Mouse (Mus musculus) thymus, postnatal 14 days (tissue): Measurements from ENCODE around the gene Rcsd1.
A peak's percentile ranks its signal among the peaks of the same experiment; 100 is the strongest.
"Not testable (repeated sequence)": the region's sequence is repeated elsewhere in the genome, so short reads cannot be mapped to it uniquely, and the experiment has no call there.

Source experiments
- DNase-seq: peaks from one replicate; pipeline ENCODE4 v3.0.0; 2021

Rcsd1 gene

GRCm38 (mm10) chr1:165689845-165690244 is 19.7 kb downstream of the Rcsd1 start:
- DNase-seq: no peak

- no peak for DNase-seq
These were observed 21.7 kb downstream of the Rcsd1 start for GRCm38 (mm10) chr1:165687861-165688260.

- no peak for DNase-seq
These were observed 22.6 kb downstream of the Rcsd1 start for GRCm38 (mm10) chr1:165686963-165687362.

GRCm38 (mm10) chr1:165686349-165686748 is 23.2 kb downstream of the Rcsd1 start:
- DNase-seq: no peak

GRCm38 (mm10) chr1:165684261-165685203 is 25.0 kb downstream of the Rcsd1 start:
- DNase-seq: no peak

- DNase-seq: no peak
These were observed 27.3 kb downstream of the Rcsd1 start for GRCm38 (mm10) chr1:165682056-165682853.

- DNase-seq: peak; percentile 39
These were observed 28.3 kb downstream of the Rcsd1 start for GRCm38 (mm10) chr1:165681045-165681794.

- not testable (repeated sequence) for DNase-seq
These were observed 29.5 kb downstream of the Rcsd1 start for GRCm38 (mm10) chr1:165680086-165680485.

- no peak for DNase-seq
These were observed 29.9 kb downstream of the Rcsd1 start for GRCm38 (mm10) chr1:165679618-165679997.

- peak; percentile 36 for DNase-seq
These were observed 30.5 kb downstream of the Rcsd1 start for GRCm38 (mm10) chr1:165678861-165679617.

- no peak for DNase-seq
These were observed 32.0 kb downstream of the Rcsd1 start for GRCm38 (mm10) chr1:165677558-165677957.

- no peak for DNase-seq
These were observed 32.6 kb downstream of the Rcsd1 start for GRCm38 (mm10) chr1:165676993-165677392.

- no peak for DNase-seq
These were observed 34.4 kb downstream of the Rcsd1 start for GRCm38 (mm10) chr1:165675167-165675566.

- DNase-seq: peak; percentile 39
These were observed 37.2 kb downstream of the Rcsd1 start for GRCm38 (mm10) chr1:165672355-165672754.

- DNase-seq: no peak
These were observed 39.5 kb downstream of the Rcsd1 start for GRCm38 (mm10) chr1:165670056-165670455.

GRCm38 (mm10) chr1:165668904-165669303 is 40.7 kb downstream of the Rcsd1 start:
- no peak for DNase-seq

- no peak for DNase-seq
These were observed 42.2 kb downstream of the Rcsd1 start for GRCm38 (mm10) chr1:165667380-165667779.

GRCm38 (mm10) chr1:165666944-165667343 is 42.6 kb downstream of the Rcsd1 start:
- no peak for DNase-seq

- no peak for DNase-seq
These were observed 43.8 kb downstream of the Rcsd1 start for GRCm38 (mm10) chr1:165665758-165666157.

GRCm38 (mm10) chr1:165663277-165663676 is 46.3 kb downstream of the Rcsd1 start:
- DNase-seq: no peak

GRCm38 (mm10) chr1:165662426-165663192 is 46.9 kb downstream of the Rcsd1 start:
- no peak for DNase-seq
